Mouse (Mus musculus): ENCODE measurements at regions not wholly inside any gene's neighbourhood (a gene's known extent, or its start where the extent isn't known, plus 50 kb on each side); places are given as distances from the start of the nearest gene placed in this dataset.

DNA sequence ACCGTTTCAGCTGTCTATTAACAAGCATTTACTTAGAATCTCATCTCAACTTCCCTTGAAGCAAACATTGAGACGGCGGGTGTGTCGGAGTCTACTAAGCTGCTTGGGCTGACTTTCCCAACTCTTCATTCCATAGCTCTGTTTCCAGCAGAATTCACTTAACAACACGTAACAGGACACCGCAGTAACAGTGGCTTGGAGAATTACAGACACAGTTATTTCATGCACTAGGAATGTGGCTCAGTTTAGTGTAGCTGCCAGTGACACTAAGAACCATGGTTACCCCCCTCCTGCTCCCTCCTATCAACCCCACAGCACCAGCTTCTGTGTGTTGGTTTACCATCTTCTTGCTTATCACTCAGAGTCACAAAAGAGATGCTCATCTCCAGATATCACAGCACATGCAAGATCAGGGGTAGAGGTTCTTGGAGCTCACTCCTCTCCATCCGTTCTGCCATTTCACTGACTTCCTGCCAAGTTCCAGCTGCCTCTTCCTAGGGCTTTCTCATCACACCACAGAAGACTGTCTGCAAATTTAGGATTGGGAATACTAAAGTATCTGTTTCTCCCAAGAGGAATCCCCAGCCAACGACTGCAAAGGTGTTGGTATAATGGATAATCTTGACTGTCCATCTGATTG, 90.7 kb downstream of the Banf2 start:
- no peak for TF ChIP-seq GATA1 (IDR thresholded peaks at IDR 0.05; ENCODE audit: borderline replicate concordance, low read length)
- no peak for TF ChIP-seq FLI1 (IDR thresholded peaks at IDR 0.05; ENCODE audit: low read length)

Measured in megakaryocyte, embryonic 14.5 days (primary cell).